Mouse (Mus musculus) cerebellum, postnatal 25 days (tissue): ENCODE results near the gene Dync1i2.

Experiments
- DNase-seq, 2 experiments: peaks; one replicate each; pipeline ENCODE4 v3.0.0; 2021; ENCODE audit warnings: mixed read lengths in 2 of 2

Gene Dync1i2

GRCm38 (mm10) chr2:71211591-71212359 is at the start of gene Dync1i2:
Gene Dync1i2 (plus strand): TSS chr2:71211706.
- DNase-seq, result peak; percentile 92 to 93

- no peak for DNase-seq
Measured at GRCm38 (mm10) chr2:71162831-71163621, 48.5 kb upstream of the Dync1i2 start.

GRCm38 (mm10) chr2:71167211-71167610 is 44.3 kb upstream of the Dync1i2 start:
- DNase-seq, result no peak

GRCm38 (mm10) chr2:71168461-71169021 is 43.0 kb upstream of the Dync1i2 start:
- no peak for DNase-seq

GRCm38 (mm10) chr2:71173031-71173430 is 38.5 kb upstream of the Dync1i2 start:
- DNase-seq, result no peak

- no peak for DNase-seq
Measured at GRCm38 (mm10) chr2:71176329-71177249, 34.9 kb upstream of the Dync1i2 start.

- DNase-seq, result no peak
Measured at GRCm38 (mm10) chr2:71177250-71177615, 34.3 kb upstream of the Dync1i2 start.

- no peak for DNase-seq
Measured at GRCm38 (mm10) chr2:71177760-71178159, 33.7 kb upstream of the Dync1i2 start.

GRCm38 (mm10) chr2:71179716-71180115 is 31.8 kb upstream of the Dync1i2 start:
- no peak for DNase-seq

- no peak for DNase-seq
Measured at GRCm38 (mm10) chr2:71180566-71181217, 30.8 kb upstream of the Dync1i2 start.

- DNase-seq, result no peak
Measured at GRCm38 (mm10) chr2:71187950-71188349, 23.6 kb upstream of the Dync1i2 start.

GRCm38 (mm10) chr2:71188861-71189260 is 22.6 kb upstream of the Dync1i2 start:
- no peak for DNase-seq

GRCm38 (mm10) chr2:71191391-71192194 is 19.9 kb upstream of the Dync1i2 start:
- DNase-seq, result peak in 1 of 2 experiments; percentile 4

GRCm38 (mm10) chr2:71192195-71192807 is 19.2 kb upstream of the Dync1i2 start:
- DNase-seq, result no peak

GRCm38 (mm10) chr2:71194137-71194960 is 17.2 kb upstream of the Dync1i2 start:
- peak; percentile 29 to 60 for DNase-seq

- no peak for DNase-seq
Measured at GRCm38 (mm10) chr2:71196947-71197346, 14.6 kb upstream of the Dync1i2 start.

- DNase-seq, result no peak
Measured at GRCm38 (mm10) chr2:71198907-71199306, 12.6 kb upstream of the Dync1i2 start.

GRCm38 (mm10) chr2:71200485-71200884 is 11.0 kb upstream of the Dync1i2 start:
- no peak for DNase-seq

GRCm38 (mm10) chr2:71201886-71202285 is 9.6 kb upstream of the Dync1i2 start:
- no peak for DNase-seq
